Mouse (Mus musculus) urinary bladder, postnatal 36 days (tissue): ENCODE data around the gene Vdr.
"Not testable (repeated sequence)": the region's sequence is repeated elsewhere in the genome, so short reads cannot be mapped to it uniquely, and the experiment has no call there.

Source experiments
- DNase-seq, 2 experiments: peaks; one replicate each; pipeline ENCODE4 v3.0.0; 2022; ENCODE audit warnings: low spot score in 2 of 2, mixed read lengths in 1 of 2

The Vdr gene

DNA sequence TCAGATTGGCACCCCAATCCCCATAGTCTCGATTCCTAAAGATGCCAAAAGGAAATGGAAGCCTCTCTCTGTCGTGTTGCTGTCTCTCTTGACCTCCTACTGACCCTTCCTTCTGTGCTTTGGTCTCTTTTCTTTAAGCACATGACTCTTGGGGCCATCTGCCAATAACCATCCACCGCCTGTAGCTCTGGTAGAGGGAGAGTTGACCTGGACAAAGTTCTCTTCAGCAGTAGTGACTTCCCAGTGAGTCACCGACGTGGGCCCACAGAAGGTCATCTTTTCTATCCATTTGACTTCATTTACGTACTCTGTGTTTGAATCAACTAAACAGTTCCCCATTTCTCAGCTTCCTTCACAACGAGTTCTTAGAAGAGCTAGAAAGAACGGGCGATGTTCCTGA is 30.0 kb downstream of the Vdr start:
- no peak for DNase-seq

DNA sequence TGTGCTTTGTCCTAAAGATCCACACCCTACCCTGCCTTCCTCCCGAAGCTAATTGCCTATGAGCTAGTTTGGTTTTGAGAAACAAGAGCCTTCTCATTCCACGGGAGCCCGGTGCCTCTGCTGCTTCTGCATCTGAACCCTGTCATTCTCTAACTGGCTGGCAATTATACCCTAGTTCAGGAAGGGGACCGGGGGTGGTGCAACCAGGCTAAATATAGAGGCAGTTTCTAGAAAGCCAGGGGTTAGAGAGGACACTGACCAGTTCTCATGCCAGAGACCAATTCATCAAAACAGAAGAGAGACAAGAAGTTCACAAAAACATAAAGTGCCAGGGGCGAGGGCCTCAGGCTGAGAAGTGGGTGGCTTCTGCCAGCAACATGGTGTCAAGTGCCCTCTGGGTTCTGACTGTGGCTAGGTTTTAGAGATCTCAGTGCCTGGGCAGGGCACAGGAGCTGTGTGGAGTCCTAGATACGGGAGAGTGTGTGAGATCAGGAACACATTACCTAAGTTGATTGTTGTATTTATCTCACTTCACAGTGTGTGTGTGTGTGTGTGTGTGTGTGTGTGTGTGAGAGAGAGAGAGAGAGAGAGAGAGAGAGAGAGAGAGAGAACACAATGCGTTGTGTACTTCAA is 31.6 kb downstream of the Vdr start:
- no peak for DNase-seq

DNA sequence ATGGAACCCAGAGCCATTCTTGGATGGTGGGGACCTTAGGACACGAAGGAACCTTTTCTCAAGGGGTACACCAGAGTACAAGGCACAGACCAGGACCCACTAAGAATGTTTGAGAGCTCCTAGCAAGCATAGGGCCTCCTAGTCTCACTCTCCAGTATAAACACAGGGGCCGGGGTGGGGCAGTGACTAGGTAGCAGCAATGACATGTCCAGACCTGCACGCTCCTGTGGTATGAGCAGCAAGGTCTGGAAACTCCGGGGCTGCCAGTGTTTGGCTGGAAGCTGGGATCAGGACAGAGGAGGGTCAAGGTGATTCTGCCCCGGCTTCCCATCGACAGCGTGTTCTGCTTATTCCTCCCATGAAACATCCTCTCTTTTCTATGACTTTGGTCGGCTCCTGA is 34.6 kb downstream of the Vdr start:
- peak in 1 of 2 experiments; percentile 15 for DNase-seq

DNA sequence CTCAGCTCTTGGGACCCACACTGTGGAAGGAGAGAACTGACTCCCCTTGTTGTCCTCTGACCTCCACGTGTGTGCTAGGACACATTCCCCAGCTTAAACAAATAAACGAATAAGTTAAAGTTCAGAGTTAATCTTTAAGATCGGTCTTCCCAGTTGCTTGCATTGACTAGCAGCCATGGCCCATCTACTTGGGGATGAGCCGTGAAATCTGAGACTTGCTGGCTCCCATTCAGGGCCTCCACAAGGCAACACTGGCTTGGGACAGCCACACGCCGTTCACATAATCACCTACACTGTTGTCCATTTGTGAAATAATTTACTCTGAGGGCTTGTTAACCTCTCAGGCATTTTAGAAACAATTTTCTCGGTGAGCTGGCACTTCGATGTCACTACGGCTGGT is 36.7 kb downstream of the Vdr start:
- DNase-seq: no peak

DNA sequence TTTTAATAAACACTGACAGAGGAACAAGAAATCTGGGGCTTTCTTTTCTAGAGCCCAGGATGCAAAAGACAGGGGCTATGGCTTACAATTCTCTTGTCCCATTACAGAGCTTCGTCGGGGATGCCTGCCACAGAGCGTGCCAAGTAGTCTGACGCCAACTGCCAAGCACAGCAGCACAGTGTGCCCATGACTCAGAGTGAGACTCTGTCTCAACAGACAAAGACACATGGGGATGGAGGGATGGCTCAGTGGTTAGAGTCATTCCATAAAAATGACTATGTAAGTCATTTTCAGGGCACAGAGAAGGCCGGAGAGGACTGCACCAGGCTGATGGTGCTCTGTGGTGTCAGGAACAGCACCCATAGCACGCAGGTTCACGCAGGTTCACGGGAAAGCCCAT is 38.3 kb downstream of the Vdr start:
- no peak for DNase-seq

DNA sequence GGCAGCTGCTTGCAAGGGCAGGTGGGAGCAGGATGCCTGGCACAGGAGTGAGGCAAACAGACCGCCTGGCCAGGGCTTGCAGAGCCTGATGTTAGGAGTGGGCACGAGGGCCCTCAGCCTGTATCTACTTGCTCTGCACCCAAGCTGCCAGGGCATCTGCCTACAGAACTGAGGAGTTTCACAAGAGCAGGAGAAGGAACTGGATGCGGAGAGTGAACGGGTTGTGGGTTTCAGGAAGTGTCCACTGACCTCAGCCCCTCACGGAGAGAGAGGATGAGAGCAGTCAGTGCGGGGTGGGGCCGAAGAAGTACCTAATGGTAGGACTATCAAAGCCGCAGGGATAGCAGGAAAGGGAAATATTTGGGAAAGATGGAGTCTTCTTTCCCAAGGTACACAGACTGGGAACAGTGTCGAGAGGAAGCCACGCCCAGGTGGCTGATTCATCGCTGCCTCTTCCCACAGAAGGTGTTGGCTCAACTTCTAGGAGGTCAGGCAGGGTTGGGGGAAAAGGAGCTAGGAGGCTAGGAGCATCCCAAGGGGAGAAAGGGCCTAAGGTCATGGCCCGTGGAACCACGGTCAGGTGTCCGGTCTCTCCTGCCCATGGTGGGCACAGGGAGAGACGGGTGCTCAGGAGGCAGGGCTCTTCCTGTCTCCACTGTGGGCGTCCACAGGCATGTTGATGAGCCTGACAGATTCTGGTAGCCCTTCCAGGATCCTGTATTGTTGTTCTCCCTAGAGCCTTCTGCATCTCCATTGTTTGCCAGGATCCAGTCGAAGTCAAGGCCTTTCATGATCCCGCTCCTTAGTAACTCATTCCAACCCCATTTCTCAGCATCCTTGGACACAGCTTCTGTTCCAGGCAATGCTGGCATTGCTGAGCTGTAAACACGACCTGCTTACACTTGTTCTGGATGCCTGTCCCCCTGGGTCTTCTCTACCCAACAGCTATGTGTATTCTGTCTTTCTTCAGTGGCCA is 39.1 kb downstream of the Vdr start:
- DNase-seq: no peak

DNA sequence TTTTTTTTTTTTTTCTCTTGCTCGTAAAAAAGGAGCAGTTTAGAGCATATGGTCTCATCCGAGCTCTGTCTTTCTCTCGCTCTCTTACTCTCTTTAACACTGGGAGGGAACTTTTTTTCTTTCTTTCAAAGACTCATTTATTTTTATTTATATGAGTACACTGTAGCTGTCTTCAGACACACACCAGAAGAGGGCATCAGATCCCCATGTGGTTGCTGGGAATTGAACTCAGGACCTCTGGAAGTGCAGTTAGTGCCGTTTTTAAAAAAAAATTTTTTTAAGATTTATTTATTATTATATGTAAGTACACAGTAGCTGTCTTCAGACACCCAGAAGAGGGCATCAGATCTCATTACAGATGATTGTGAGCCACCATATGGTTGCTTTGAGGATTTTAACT is 40.3 kb downstream of the Vdr start:
- not testable (repeated sequence) for DNase-seq

DNA sequence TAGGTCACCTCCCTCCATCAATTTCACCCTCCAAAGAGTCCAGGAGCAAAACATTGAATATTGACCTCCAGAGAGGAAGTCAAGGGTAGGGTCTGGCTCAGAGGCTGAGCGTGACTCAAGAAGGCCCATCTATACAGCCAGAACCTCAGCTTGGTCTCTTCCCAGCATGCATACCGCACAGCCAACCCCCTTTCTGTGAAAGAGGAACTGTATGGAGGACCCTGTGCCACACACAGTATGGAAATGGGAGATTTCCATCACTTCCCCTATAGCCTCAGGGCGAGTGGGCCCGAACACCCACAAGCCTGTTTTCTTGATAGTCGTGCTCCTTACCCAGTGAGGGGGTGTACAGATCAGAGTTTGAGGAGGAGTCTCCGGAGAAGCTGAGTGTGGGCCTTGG is 41.4 kb downstream of the Vdr start:
- no peak for DNase-seq

DNA sequence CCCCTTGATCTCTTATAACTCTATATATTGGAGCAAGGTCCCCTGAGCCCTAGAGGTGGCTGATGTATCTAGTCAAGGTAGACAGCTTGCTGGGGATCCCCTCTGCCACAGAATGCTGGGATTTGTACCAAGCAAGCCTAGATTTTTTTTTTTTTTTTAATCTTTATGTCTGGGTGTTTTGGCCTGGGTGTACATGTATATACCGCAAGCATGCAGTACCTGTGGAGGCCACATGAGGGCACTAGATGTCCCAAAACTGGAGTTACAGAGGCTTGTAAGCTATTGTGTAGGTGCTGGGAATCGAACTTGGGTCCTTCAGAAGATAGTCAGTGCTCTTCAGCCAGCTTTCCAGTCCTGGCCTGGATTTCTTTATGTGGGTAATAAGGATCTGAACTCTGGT is 44.4 kb downstream of the Vdr start:
- no peak for DNase-seq

DNA sequence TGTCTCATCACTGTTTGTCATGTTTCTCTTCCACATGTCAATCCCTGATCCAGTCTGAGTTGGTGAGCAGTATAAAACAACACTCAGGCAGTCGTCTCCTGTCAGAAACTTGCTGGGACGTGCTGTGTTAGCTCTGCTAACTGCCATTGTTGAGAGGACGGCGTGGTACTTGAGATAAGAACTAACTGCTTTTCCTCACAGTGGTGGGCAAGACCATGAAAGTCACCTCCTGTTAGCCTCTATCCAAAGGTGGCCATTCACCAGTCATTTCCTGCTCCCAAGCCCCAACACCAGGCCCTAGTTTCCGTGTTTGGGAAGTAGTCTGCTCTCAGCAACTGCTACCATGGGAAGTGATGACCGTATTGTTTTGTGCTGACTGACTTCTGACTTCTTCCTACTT is 45.3 kb downstream of the Vdr start:
- no peak for DNase-seq

DNA sequence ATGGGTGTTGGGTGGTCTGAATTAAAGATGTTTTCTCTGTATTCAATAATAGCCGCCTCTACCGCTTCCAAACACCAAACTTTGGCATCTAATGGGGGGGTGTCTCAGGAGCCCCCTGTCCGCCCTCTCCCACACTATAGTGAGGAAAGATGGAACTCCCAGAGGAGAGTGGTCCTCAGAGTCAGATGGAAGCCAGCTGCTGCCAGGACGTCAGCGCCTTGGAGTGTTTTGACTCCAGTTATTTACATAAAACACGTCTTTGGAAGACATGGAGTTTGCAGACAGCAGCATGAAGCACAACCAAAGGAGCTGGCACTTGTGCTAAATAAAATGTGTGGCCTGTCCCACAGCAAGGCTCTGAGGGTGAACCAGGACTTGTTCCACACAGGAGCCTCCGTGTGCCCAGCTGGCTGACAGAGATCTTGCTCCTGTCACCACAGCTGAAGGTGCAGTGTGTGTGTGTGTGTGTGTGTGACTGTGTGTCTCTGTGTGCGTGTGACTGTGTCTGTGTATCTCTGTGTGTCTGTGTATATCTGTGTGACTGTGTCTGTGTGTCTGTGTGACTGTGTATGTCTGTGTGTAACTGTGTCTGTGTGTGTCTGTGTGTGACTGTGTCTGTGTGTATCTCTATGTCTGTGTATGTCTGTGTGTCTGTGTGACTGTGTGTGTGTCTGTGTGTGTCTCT is 45.9 kb downstream of the Vdr start:
- no peak for DNase-seq

DNA sequence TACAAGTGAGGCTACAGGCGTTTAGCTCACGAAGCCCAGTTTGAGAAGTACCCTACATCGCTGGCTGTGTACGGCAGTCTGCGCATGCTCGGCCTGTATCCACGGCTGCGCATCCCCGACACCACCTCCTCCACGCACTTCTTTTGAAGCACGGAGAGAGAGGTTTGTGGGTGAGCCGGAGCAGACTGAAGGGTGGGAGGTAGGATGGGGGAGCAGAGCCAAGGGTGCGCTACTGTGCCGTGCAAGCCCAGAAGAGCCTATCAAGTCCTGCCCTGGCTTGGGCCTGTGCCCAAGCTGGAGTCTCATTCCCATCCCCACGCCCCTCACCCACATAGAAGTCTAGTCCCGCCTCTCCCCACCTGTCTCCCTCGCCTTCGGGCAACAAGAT is 46.9 kb downstream of the Vdr start:
- DNase-seq: no peak

DNA sequence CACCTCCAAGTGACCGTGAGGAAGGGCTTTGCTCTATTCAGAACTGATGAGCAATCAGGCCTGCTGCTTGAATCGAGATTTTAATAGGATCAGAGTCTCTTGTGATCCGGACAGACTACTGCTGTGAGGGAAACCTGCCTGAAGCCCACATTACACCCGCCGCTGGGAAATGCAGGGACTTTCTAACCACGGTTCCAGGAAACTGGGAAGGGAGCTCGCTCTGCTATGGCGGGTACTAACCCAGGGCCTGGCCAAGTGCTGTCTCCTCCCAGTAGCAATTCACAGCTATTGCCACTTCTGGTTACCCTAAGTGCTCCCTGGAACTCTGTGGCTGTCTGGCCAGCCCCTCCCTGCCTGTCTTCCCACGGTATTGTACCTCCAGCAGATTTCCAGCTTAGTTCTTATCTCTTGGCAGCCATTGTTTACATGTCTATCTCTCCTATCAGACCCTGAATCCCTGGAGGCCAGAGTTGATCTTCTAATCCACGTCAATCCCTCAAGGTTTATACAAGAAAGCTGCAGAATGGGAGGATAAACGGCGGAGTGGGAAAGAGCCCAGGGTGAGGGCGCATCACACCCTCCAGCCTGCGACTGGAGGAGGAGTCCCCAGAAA is 47.4 kb downstream of the Vdr start:
- no peak for DNase-seq

DNA sequence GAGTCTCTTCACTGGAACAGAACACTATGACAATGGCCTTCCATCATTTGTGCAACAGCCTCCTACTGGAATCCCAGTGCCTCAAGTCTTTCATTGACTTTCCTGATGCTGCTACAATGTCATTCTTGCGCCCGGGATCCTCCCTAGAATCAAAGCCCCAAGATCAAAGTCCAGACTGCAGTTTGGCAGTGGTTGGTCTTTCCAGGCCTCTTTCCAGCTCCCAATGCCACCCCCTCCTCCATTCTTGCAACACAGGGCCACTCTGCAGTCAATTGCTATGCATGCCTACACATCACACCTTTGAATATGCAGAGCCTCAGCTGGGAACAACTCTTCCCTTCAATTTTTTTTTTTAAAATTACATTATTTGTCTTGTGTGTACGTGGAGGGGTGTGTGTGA is 50.1 kb downstream of the Vdr start:
- DNase-seq: no peak

DNA sequence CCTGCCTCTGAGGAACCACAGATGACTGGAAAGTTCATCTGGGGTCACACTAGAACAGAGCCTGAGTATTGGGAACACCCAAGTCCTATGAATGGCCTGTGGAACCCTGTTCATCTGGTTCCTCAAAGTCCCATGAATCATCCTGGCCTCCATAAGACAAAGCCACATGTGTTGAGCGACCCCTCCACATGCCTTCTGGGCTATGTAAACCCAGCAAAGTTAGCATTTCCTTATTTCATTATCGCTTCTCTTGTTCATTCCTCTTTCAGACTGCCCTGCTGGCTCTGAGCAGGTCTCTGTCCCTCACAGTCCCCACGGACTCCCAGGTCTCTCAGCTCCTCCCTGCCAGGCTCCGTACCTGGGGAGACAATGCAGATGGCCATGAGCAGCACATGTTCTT is 52.0 kb downstream of the Vdr start:
- DNase-seq: no peak

DNA sequence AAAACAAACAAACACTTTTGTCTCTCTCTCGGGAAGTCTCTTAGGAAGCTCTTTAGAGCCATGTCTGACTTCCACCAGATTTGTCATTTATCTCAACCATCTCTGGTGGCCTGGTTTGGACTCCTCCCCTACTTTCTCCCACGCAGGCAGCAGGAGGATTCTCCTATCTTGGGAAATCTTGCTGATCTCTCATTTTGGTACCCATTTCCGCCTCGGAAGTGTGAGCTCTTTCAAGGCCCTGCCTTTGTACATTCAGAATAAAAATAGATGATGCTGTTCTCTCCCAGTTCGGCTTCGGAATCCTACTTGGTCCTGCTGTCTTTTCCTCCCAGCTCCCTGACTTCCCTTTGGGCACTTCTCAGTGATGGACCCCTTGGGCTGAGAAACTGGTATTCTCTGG is 55.9 kb downstream of the Vdr start:
- no peak for DNase-seq

DNA sequence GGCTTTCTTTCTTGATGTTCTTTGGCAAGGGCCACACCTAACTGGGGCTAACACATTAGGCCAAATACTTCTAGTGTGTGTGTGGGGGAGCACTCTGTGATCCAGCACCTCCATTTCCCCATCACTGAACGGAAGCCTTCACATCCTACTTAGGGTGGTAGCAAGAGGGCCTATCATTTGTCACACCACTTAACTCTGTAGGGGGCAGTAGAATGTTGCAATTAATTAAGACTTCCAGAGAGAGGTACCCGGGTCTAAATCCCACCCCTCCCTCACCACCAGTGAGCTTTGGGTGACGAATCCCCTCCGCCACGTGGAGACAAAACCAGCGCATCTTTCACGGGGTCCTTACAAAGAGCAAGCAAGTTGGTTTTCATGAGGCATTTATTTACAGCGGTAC is 56.4 kb downstream of the Vdr start:
- DNase-seq: no peak

DNA sequence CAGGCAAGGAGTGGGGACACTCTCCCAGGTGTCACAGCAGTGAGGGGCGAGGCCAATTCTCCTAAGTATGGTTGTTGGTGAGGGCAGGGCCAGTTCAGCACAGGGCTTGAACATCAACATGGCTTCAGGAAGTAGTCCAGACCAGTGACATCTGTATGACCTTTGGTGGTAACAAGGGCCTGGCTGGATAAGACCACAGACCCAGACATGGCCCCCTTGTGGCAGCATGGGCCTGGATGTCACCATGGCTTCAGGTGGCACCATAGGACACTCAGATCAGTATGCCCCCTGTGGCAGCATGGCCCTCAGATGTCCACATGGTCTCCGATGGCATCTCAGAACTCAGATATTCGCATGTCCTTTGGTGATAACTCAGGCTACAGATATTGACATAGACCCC is 58.1 kb downstream of the Vdr start:
- no peak for DNase-seq

DNA sequence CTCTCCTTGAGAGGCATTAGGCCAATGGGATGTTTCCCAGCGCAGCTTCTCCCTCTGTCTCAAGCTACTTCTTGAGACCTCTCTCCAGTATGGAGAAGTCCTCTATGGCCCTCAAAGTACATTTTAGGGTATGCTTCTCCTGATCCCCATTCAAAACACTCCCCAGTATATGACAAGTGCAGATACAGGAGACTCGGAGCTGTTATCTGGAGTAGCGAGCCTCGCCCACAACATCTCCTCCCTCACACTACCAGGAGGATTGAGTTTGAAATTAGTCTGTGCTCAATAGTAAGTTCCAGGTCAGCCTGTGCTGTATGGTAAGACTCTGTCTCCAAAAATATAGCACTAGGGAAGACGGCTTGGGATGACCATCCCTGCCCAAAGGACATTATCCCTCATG is 59.4 kb downstream of the Vdr start:
- no peak for DNase-seq

DNA sequence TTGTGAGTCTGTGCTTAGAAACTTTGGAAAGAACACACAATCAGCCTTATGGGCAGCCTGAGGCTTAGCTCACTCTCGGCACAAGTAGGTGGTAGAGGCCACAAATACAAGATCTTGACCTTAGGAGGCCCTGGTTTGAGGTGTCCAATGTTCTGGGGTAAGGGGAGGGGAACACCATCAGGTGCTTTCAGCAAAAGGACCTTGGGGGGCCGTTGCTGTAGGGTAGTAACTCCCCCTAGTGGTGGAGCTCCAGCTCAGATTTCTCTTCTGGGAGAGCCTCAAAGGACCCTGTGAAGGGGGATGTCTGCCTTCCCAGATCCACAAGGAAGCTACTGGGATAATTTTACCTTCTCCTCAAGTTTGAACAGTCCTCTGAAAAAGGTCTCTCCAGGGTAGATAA is 60.0 kb downstream of the Vdr start:
- DNase-seq: no peak

DNA sequence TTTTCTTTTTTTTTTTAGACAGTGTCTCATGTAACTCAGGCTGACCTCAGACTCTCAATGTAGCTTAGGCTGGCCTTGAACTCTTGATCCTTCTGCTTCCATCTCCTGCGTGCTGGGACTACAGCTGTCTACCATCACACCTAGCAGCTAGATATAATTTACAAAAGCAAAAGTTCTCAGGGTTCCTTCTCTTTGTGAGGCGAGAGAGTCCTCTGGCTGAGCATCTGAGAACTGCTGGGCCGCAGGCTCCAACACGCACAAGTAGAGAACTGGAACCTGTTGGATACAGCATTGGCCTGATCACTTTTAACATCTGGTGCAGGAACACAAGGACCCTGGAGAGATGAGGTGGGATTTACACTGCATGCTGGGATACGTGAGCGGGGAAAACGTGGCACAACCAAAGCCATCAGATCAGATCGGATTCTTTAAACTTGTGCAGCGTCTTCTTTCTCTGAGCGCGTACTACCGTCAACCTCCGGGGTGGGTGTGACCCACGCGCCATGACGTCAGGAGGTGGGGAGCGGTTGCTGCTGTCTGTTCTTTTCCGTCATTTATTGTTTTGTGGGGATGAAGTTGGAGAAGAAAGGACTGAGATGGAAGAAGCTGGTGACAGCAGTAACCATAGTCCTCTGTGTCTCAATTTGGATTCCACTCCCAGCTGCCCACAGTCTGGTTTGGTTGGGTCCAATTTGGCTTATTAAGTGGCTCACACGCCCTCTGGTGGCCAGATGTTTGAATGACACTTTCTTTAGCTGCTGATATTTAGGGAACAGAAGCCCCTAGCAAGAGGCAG is 61.1 kb downstream of the Vdr start:
- DNase-seq: peak; percentile 76 to 84

DNA sequence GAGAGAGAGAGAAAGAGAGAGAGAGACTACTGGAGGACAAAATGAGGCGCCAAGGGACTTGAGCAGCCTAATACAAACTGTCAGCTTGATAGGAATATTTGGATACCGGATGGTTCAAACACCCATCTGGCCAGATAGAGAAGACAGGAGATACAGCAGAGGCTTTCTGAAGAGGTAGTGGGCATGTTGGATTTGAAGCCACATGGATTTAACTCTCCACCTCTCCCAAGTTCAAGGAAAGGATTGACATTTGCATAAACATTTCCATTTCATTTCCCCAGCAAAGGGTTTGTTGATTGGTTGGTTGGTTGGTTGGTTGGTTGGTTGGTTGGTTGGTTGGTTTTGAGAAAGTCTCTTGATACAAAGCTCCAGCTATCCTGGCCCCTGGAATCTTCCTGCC is 62.6 kb downstream of the Vdr start:
- DNase-seq: no peak
